Mouse (Mus musculus): ENCODE results near the gene Tm2d1.
"Not testable (repeated sequence)": the region's sequence is repeated elsewhere in the genome, so short reads cannot be mapped to it uniquely, and the experiment has no call there.

Tm2d1 gene

DNA sequence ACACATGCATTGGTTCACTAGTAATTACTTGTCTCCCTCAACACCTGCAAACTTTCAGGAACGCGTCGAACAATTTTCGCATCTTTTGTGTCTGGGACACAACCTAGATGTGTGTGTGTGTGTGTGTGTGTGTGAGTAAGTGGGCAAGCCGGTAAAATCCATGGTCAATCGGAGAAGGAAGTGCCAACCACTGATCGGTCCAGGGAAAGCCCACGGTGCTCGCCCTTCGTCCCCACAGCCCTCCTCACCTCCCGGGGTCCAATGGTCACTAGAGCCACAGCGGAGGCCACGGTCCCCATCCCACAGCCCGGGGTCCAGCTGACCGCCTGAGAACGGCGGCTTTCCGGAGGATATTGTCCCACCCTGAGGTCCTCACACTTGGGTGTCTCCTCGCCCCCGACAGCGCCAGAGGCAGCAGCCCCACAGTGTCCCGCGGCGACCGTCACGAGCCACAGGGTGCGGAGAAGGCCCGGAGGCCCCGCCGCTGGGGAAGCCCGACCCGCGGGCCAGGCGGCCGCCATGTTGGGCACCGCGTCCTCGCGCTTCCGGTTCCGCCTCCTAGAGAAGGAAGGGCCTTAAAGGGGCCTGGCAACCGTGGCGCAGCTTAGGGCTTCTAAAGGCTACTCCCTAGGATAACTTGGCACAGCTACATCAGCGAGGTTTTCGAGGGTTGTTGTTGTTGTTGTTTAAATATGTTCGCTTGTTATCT lies at the start of gene Tm2d1:
Gene Tm2d1 (minus strand): TSS at position 591 of the 709 bp plus-strand sequence.
- DNase-seq (ENCODE audit: low spot score in 2 of 2) = peak; percentile 75 to 82

GRCm38 (mm10) chr4:98428371-98428770 lies 45.3 kb upstream of the Tm2d1 start:
- no peak for DNase-seq (ENCODE audit: low spot score in 2 of 2)

- DNase-seq (ENCODE audit: low spot score in 2 of 2) = not testable (repeated sequence)
These were observed 32.0 kb upstream of the Tm2d1 start for GRCm38 (mm10) chr4:98415150-98415549.

DNA sequence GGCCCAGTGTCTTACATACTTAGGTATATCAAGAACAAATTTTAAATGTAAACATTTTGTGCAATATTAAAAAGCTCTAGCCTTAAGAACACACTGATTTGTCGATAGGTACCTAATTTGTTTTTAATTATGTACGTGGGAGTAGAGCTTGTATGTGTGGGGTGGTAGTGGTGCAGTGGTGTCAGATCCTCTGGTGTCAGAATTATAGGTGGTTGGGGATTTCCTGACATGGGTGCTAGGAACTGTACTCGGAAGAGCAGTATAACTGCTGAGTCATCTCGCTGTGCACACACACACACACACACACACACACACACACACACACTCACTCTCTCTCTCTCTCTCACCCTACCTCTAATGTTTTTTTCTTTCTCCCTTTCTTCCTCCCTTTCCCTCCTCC lies 25.3 kb upstream of the Tm2d1 start:
- no peak for DNase-seq (ENCODE audit: low spot score in 2 of 2)

- DNase-seq (ENCODE audit: low spot score in 2 of 2) = no peak
These were observed 21.3 kb upstream of the Tm2d1 start for GRCm38 (mm10) chr4:98404412-98404811.

DNA sequence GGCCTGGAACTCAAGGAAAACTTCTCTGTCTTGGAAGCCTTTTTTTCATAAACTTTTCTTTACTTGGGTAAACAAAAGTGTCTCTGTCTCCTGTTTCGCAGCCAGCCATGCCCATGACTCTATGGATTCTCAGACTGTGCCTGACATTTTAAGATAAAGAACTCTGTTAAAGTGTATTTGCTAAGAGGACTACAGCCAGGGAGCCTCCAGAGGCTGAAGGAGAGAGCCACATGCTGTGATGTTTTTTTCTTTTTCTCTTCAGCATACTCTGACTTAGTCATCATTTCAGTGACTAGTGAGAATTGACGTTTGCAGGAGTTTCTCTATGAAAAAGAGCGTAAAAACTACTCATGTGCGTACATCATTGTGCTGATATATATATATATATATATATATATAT lies 20.4 kb upstream of the Tm2d1 start:
- no peak for DNase-seq (ENCODE audit: low spot score in 2 of 2)

DNA sequence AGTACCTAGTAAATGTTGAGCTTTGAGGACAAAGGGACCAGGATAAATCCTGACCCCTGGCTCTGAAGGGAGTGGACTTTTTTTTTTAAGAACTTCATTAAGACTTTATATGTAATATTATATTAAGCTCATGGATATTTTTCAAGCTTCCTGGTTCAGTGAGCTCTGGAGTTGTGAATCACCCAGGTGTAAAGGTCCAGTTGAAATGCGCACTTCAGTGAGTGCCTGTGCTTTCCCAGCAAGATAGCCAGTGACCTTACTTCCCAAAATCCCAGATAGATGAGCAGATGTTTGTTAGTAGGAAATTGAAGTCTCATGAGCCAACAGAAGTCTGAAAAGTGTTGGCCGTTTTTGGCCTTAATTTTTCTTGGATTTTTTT lies 18.5 kb upstream of the Tm2d1 start:
- no peak for DNase-seq (ENCODE audit: low spot score in 2 of 2)

DNA sequence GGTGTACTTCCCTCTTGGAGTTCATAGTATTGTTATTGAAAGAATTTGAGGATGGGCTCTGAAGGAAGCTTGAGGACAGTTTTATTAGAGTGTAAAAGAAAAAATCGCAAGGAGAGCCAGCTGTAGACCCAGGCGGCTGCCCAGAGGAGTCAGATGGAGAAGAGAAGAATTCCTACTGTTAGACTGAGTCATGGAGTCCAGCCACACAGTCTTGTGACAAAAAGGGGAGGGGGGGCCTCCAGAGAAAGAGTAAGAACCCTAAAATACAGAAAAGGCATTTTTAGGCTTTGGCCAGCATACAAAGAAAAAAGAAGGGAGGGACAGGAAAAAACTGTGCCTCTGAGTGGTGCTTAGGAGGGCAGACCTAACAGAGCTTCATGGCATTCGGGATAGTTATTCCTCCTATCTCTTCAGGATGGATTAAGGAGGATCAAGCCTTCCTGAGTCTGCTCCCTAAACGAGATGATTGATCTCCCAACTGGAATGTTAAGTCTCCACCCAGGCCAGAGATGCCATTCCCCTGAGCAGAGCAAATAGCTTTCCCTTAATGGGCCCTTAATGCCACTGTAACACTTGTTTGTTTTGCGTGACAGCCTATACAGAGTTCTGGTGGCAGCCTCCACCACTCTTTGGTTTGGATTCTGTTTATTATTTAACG lies 17.9 kb upstream of the Tm2d1 start:
- DNase-seq (ENCODE audit: low spot score in 2 of 2) = no peak

GRCm38 (mm10) chr4:98395690-98396437 lies 12.8 kb upstream of the Tm2d1 start, which contains the start of gene Patj:
TSS of gene Patj (plus strand) at chr4:98395785.
- peak; percentile 45 to 47 for DNase-seq (ENCODE audit: low spot score in 2 of 2)

- no peak for DNase-seq (ENCODE audit: low spot score in 2 of 2)
These were observed 12.2 kb upstream of the Tm2d1 start for GRCm38 (mm10) chr4:98395346-98395689.

GRCm38 (mm10) chr4:98385036-98385435 lies 1.9 kb upstream of the Tm2d1 start:
- no peak for DNase-seq (ENCODE audit: low spot score in 2 of 2)

GRCm38 (mm10) chr4:98376943-98377342 lies 6.2 kb downstream of the Tm2d1 start:
- DNase-seq (ENCODE audit: low spot score in 2 of 2) = no peak

GRCm38 (mm10) chr4:98375401-98375800 lies 7.7 kb downstream of the Tm2d1 start:
- peak in 1 of 2 experiments; percentile 18 for DNase-seq (ENCODE audit: low spot score in 2 of 2)

DNA sequence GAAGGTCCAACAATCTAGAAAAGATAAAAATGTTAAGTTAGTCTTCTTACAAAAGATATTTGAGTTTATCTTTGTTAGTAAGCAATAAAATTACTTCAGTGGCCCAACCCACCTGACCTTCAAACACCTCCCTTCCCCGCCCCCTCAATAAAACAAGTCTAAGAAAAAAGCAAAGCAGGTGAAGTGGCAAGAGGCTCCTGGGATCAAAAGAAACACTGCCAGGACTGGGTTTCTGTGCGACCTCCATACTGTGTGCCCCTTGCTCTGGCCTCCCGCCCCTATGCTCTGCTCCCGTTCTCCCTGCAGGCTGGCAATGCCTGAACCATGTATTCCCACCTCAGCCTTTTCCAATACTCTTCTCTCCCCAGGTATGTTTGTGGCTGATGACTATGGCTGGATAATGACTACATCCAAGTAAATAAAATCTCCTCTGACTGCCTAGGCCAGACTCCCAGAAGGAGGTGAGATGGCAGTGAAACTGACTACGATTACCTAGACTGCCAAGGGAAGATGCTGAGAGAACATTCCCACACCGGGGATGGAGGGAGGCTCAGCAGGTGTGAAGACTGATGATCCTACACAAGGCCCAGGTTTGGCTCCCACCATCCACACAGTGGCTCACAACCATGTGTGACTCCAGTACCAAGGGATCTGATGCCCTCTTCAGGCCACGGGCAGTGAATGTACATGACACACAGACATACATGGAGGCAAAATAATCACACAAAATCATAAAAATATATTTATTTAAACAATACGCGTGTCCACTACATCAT lies 24.9 kb downstream of the Tm2d1 start:
- no peak for DNase-seq (ENCODE audit: low spot score in 2 of 2)

GRCm38 (mm10) chr4:98348580-98348979 lies 34.5 kb downstream of the Tm2d1 start:
- DNase-seq (ENCODE audit: low spot score in 2 of 2) = no peak

DNA sequence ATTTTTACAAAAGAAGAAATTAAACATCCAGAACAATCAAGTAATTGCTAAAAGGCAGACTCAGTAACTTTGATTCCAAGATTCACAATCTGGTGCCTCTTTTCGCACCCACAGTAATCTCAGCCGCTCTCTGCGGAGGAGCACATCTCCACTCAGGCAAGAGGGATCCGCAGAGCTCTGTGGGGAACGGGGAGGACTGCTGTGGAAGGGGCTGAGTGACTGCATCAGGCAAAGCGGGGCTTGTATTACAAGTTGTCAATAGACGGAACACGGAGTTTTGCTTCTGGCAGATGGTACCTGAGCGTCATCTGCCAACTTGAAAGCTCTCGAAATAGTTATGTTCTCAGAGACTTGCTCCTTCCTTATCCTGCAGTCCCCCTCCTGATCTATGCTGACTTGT lies 37.3 kb downstream of the Tm2d1 start:
- DNase-seq (ENCODE audit: low spot score in 2 of 2) = no peak

DNA sequence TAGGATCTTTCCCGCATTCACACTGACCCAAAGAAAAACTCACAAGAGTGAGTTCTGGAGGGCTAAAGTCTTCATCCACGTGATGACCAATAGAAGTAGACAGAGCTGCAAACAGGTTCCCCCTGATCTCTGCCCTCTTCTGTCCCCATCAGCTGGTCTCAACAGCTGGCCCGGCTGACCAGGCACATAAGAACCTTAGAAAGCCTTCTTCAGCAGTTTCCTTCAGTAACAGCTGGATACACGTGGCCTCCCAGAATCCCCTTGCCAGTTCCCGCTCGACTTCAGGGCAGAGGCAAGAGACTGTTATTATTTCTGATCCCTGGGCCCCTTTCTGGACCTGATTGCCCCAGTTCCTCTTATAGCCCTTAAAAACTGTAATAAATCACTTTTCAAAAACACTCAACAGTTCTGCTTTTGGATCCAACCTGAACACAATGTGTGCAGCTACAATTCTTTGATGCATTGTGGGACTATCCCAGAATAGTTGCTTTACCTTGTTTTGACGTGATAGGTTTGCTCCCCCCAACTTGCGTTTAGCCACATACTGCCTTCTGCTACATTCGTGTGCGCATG lies 43.0 kb downstream of the Tm2d1 start:
- DNase-seq (ENCODE audit: low spot score in 2 of 2) = no peak

- no peak for DNase-seq (ENCODE audit: low spot score in 2 of 2)
These were observed 44.2 kb downstream of the Tm2d1 start for GRCm38 (mm10) chr4:98338636-98339630.

DNA sequence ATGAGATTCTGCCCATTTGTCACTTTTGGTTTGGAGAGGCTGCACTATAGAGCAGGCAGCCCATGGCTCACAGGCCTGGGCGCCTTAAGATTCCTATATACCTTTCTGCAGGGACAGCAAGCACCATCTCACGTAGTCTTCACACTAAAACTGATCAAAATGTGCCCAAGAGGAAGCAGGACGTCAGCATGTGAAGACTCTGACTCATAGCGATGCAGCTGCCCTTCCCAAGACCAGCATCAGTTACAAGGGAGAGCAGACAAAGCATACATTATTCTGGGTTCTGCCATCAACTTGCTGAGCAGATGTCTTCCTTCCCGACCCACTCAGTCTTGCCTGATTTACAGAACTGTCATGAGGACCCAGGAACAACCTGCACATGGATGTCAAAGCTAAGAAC lies 45.9 kb downstream of the Tm2d1 start:
- DNase-seq (ENCODE audit: low spot score in 2 of 2) = no peak

DNA sequence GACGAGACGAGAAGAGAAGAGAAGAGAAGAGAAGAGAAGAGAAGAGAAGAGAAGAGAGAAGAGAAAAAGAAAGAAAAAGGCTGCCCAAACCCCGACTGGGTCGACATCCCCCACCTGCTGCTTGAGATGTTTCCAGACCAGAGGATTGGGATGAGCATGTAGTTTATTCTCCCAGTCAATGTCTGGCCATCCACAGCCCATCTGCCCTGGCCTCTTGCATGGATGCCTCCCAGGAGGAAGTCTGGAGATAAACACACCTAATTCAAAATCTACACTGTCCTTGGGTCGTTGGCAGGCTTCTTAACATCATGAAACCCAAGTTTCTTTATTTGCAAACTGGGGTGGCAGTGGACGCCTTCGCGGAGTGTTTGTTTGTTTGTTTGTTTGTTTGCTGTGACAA lies 47.4 kb downstream of the Tm2d1 start:
- DNase-seq (ENCODE audit: low spot score in 2 of 2) = no peak
